Mouse (Mus musculus): ENCODE data around the gene Bdkrb2. TPM values are rescaled to one million over a fixed set of nuclear protein-coding genes. Genes with fewer than 3 reads are reported as not detected.

Bdkrb2 gene
- polyA plus RNA-seq, 1 experiment from 2014 or later: 0.05 TPM

DNA sequence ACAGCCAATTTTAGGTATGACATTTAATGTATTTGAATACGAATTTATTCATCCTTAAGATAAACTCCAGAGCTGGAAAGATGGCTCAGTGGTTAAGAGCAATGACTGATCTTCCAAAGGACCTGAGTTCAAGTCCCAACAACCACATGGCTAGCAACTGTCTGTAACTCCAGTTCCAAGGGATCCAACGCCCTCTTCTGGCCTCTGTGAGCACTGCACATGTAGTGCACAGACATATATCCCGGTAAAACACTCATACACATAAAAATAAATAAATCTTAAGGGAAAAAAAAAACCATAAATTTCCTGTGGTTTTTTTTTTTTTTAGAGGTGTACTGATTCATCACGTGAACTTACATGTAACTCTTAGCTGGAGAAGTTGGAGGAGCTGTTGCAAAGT, 74.5 kb downstream of the Bdkrb2 start:
- Histone ChIP-seq H3K4me3 (ENCODE audit: low read depth, low read length) (no peak overlapping the region), H3K9ac (replicated peaks) (no peak overlapping the region), H3K4me2 (ENCODE audit: low read depth, low read length) (no peak overlapping the region), H3K4me1 (ENCODE audit: insufficient read depth) (no peaks in the 10 kb centered on the region), H3K27me3 (ENCODE audit: insufficient read depth, low read length) (no peaks in the 10 kb centered on the region), H3K36me3 (replicated peaks; ENCODE audit: insufficient read depth, low read length) (peaks cover 86% of the 10 kb centered on the region), H3K27ac (ENCODE audit: low read depth) (no peak overlapping the region), H3K9me3 (ENCODE audit: low read length) (no peaks in the 10 kb centered on the region)
- no peak for TF ChIP-seq EP300 (IDR thresholded peaks at IDR 0.05; ENCODE audit: low read depth)
- TF ChIP-seq CTCF (IDR thresholded peaks at IDR 0.05; ENCODE audit: low read depth): peak; percentile 29; the same call in 1 of the 2 replicates
- DNase-seq (no peak), ATAC-seq (no peak)
- 72% methylated on average over 4 of the region's 4 CpGs for WGBS (ENCODE audit: insufficient replicate concordance)

DNA sequence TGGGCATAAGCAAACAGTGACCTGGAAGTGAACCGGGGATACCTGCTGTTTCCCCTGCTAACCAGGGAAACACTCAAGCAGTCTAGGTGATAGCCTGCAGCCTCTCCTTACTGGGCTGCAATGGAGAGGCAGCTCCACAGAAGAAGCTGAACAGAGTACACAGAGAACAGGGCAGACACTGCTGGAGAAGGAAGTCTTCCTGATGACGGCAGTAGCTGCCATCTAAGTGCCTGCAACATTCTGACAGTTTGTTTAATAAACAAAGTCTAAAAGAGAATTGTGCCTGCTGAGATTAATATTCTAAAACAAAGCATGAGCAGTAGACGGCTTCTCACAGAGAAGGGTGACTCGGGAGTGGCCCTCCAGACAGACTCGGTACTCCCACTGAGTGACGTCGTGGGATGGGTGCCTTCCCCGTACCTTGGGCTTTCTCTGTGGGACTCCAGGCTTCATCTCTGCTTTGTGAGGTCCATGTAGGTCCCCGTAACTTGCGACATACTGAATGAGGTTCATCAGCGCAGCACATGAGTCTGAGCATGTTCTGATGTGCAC, 79.8 kb downstream of the Bdkrb2 start:
- no peak for TF ChIP-seq CTCF (IDR thresholded peaks at IDR 0.05; ENCODE audit: low read depth)
- TF ChIP-seq EP300 (IDR thresholded peaks at IDR 0.05; ENCODE audit: low read depth): no peak
- ATAC-seq: no peak
- WGBS (ENCODE audit: insufficient replicate concordance): 89% methylated on average over 11 of the region's 11 CpGs

More for the DNA sequence above, 79.8 kb downstream of the Bdkrb2 start:
- no peaks in the 10 kb centered on the region for H3K4me1 ChIP-seq (ENCODE audit: insufficient read depth)
- H3K9me3 ChIP-seq (ENCODE audit: low read length): no peaks in the 10 kb centered on the region
- no peak for DNase-seq
- no peak overlapping the region for H3K27ac ChIP-seq (ENCODE audit: low read depth)
- no peak overlapping the region for H3K4me2 ChIP-seq (ENCODE audit: low read depth, low read length)
- H3K27me3 ChIP-seq (ENCODE audit: insufficient read depth, low read length): no peaks in the 10 kb centered on the region
- peaks cover 95% of the 10 kb centered on the region for H3K36me3 ChIP-seq (replicated peaks; ENCODE audit: insufficient read depth, low read length)
- no peak overlapping the region for H3K9ac ChIP-seq (replicated peaks)
- H3K4me3 ChIP-seq (ENCODE audit: low read depth, low read length): no peak overlapping the region

Other genes starting within 250 kb of the Bdkrb2 start
- not detected in 2 replicates for gene Tunar, start 229.4 kb upstream of the Bdkrb2 start, polyA plus RNA-seq (2015; fragmentation: Nextera tagmentation; extraction: Ambion mirVana)
- 0.05 TPM in 2 replicates for gene D430019H16Rik, start 109.4 kb upstream of the Bdkrb2 start, polyA plus RNA-seq (2015; fragmentation: Nextera tagmentation; extraction: Ambion mirVana)
- gene Bdkrb1, start 39.9 kb downstream of the Bdkrb2 start, polyA plus RNA-seq (2015; fragmentation: Nextera tagmentation; extraction: Ambion mirVana): not detected in 2 replicates
- gene Gskip, start 121.6 kb downstream of the Bdkrb2 start, polyA plus RNA-seq (2015; fragmentation: Nextera tagmentation; extraction: Ambion mirVana): 12.1 and 16.3 TPM in 2 replicates
- gene Atg2b, start 122.0 kb downstream of the Bdkrb2 start, polyA plus RNA-seq (2015; fragmentation: Nextera tagmentation; extraction: Ambion mirVana): 3.9 and 4.0 TPM in 2 replicates
- 0.18 and 0.21 TPM in 2 replicates for gene Ak7, start 142.8 kb downstream of the Bdkrb2 start, polyA plus RNA-seq (2015; fragmentation: Nextera tagmentation; extraction: Ambion mirVana)
- gene Papola, start 221.5 kb downstream of the Bdkrb2 start, polyA plus RNA-seq (2015; fragmentation: Nextera tagmentation; extraction: Ambion mirVana): 66.7 and 70.7 TPM in 2 replicates

Data from liver, postnatal 0 days (tissue).